Mouse (Mus musculus): ENCODE measurements around the gene Olfr24. TPM values are rescaled to one million over a fixed set of nuclear protein-coding genes. Genes with fewer than 3 reads are reported as not detected.
"Not testable (repeated sequence)": the region's sequence is repeated elsewhere in the genome, so short reads cannot be mapped to it uniquely, and the experiment has no call there.

The Olfr24 gene
- not detected for polyA plus RNA-seq (2012; fragmentation: generic; extraction: Trizol)
- long read RNA-seq, experiment 1 = 0 reads
- long read RNA-seq, experiment 2 = 0 reads

GRCm38 (mm10) chr9:18763896-18764295 lies at the start of gene Olfr24:
Gene Olfr24 (minus strand): TSS chr9:18763996.
- Histone ChIP-seq H3K36me3 (ENCODE audit: control insufficient read depth, insufficient read depth) (no peaks in the 10 kb centered on the region), H3ac (ENCODE audit: control insufficient read depth, insufficient read length, low read depth) (no peak within 1 kb of the TSS), H3K79me2 (ENCODE audit: control insufficient read depth, insufficient read depth) (no peaks in the 10 kb centered on the region), H3K79me3 (ENCODE audit: low read depth) (no peaks in the 10 kb centered on the region), H3K4me3 (ENCODE audit: insufficient read depth, poor library complexity, severe bottlenecking) (no peak within 1 kb of the TSS), H3K27me3 (ENCODE audit: control insufficient read depth, insufficient read depth, insufficient read length) (no peaks in the 10 kb centered on the region)
- no peak for TF ChIP-seq CTCF (IDR thresholded peaks at IDR 0.05; ENCODE audit: control insufficient read depth, insufficient read depth, insufficient read length)
- TF ChIP-seq MYOD1 (IDR thresholded peaks at IDR 0.05; ENCODE audit: control insufficient read depth, insufficient read length, low read depth) = no peak
- TF ChIP-seq USF1 (IDR thresholded peaks at IDR 0.05; ENCODE audit: low read depth) = no peak

GRCm38 (mm10) chr9:18785316-18785715 lies 21.5 kb upstream of the Olfr24 start:
- Histone ChIP-seq H3K4me3 (ENCODE audit: insufficient read depth, poor library complexity, severe bottlenecking) (no peak overlapping the region), H3ac (ENCODE audit: control insufficient read depth, insufficient read length, low read depth) (no peak overlapping the region), H3K36me3 (ENCODE audit: control insufficient read depth, insufficient read depth) (no peaks in the 10 kb centered on the region), H3K27me3 (ENCODE audit: control insufficient read depth, insufficient read depth, insufficient read length) (no peaks in the 10 kb centered on the region), H3K79me2 (ENCODE audit: control insufficient read depth, insufficient read depth) (no peaks in the 10 kb centered on the region), H3K79me3 (ENCODE audit: low read depth) (no peaks in the 10 kb centered on the region)
- TF ChIP-seq CEBPB (IDR thresholded peaks at IDR 0.05; ENCODE audit: low read depth) = no peak
- TF ChIP-seq FOSL1 (IDR thresholded peaks at IDR 0.05; ENCODE audit: insufficient read depth, low read length, poor library complexity, severe bottlenecking) = no peak
- TF ChIP-seq CTCF (IDR thresholded peaks at IDR 0.05; ENCODE audit: control insufficient read depth, insufficient read depth, insufficient read length) = no peak
- TF ChIP-seq USF1 (IDR thresholded peaks at IDR 0.05; ENCODE audit: low read depth) = no peak
- TF ChIP-seq MYOG (IDR thresholded peaks at IDR 0.05; ENCODE audit: control insufficient read depth, extremely low read depth, insufficient read length) = no peak
- TF ChIP-seq MYOD1 (IDR thresholded peaks at IDR 0.05; ENCODE audit: control insufficient read depth, insufficient read length, low read depth) = no peak
- no peak for TF ChIP-seq MAX (IDR thresholded peaks at IDR 0.05)

GRCm38 (mm10) chr9:18779476-18779875 lies 15.7 kb upstream of the Olfr24 start:
- Histone ChIP-seq H3K27me3 (ENCODE audit: control insufficient read depth, insufficient read depth, insufficient read length) (no peaks in the 10 kb centered on the region), H3K79me2 (ENCODE audit: control insufficient read depth, insufficient read depth) (no peaks in the 10 kb centered on the region), H3K36me3 (ENCODE audit: control insufficient read depth, insufficient read depth) (no peaks in the 10 kb centered on the region), H3ac (ENCODE audit: control insufficient read depth, insufficient read length, low read depth) (no peak overlapping the region), H3K79me3 (ENCODE audit: low read depth) (no peaks in the 10 kb centered on the region), H3K4me3 (ENCODE audit: insufficient read depth, poor library complexity, severe bottlenecking) (no peak overlapping the region)
- TF ChIP-seq MAX (IDR thresholded peaks at IDR 0.05) (no peak), USF1 (IDR thresholded peaks at IDR 0.05; ENCODE audit: low read depth) (no peak), MYOG (IDR thresholded peaks at IDR 0.05; ENCODE audit: control insufficient read depth, extremely low read depth, insufficient read length) (no peak), FOSL1 (IDR thresholded peaks at IDR 0.05; ENCODE audit: insufficient read depth, low read length, poor library complexity, severe bottlenecking) (no peak), CTCF (IDR thresholded peaks at IDR 0.05; ENCODE audit: control insufficient read depth, insufficient read depth, insufficient read length) (no peak), MYOD1 (IDR thresholded peaks at IDR 0.05; ENCODE audit: control insufficient read depth, insufficient read length, low read depth) (no peak), CEBPB (IDR thresholded peaks at IDR 0.05; ENCODE audit: low read depth) (no peak)

- H3K79me2 ChIP-seq (ENCODE audit: control insufficient read depth, insufficient read depth) = no peaks in the 10 kb centered on the region
- no peaks in the 10 kb centered on the region for H3K36me3 ChIP-seq (ENCODE audit: control insufficient read depth, insufficient read depth)
- H3K4me3 ChIP-seq (ENCODE audit: insufficient read depth, poor library complexity, severe bottlenecking) = no peak overlapping the region
- no peak overlapping the region for H3ac ChIP-seq (ENCODE audit: control insufficient read depth, insufficient read length, low read depth)
- TF ChIP-seq CTCF (IDR thresholded peaks at IDR 0.05; ENCODE audit: control insufficient read depth, insufficient read depth, insufficient read length) (no peak), FOSL1 (IDR thresholded peaks at IDR 0.05; ENCODE audit: insufficient read depth, low read length, poor library complexity, severe bottlenecking) (no peak), MYOG (IDR thresholded peaks at IDR 0.05; ENCODE audit: control insufficient read depth, extremely low read depth, insufficient read length) (no peak), MYOD1 (IDR thresholded peaks at IDR 0.05; ENCODE audit: control insufficient read depth, insufficient read length, low read depth) (no peak), MAX (IDR thresholded peaks at IDR 0.05) (no peak), CEBPB (IDR thresholded peaks at IDR 0.05; ENCODE audit: low read depth) (no peak), USF1 (IDR thresholded peaks at IDR 0.05; ENCODE audit: low read depth) (no peak)
- no peaks in the 10 kb centered on the region for H3K79me3 ChIP-seq (ENCODE audit: low read depth)
- no peaks in the 10 kb centered on the region for H3K27me3 ChIP-seq (ENCODE audit: control insufficient read depth, insufficient read depth, insufficient read length)
Observed at GRCm38 (mm10) chr9:18778981-18779380, 15.2 kb upstream of the Olfr24 start.

- no peaks in the 10 kb centered on the region for H3K27me3 ChIP-seq (ENCODE audit: control insufficient read depth, insufficient read depth, insufficient read length)
- TF ChIP-seq MAX (IDR thresholded peaks at IDR 0.05) (no peak), FOSL1 (IDR thresholded peaks at IDR 0.05; ENCODE audit: insufficient read depth, low read length, poor library complexity, severe bottlenecking) (no peak), USF1 (IDR thresholded peaks at IDR 0.05; ENCODE audit: low read depth) (no peak), MYOG (IDR thresholded peaks at IDR 0.05; ENCODE audit: control insufficient read depth, extremely low read depth, insufficient read length) (no peak), CTCF (IDR thresholded peaks at IDR 0.05; ENCODE audit: control insufficient read depth, insufficient read depth, insufficient read length) (no peak), MYOD1 (IDR thresholded peaks at IDR 0.05; ENCODE audit: control insufficient read depth, insufficient read length, low read depth) (no peak), CEBPB (IDR thresholded peaks at IDR 0.05; ENCODE audit: low read depth) (no peak)
- no peak overlapping the region for H3K4me3 ChIP-seq (ENCODE audit: insufficient read depth, poor library complexity, severe bottlenecking)
- H3ac ChIP-seq (ENCODE audit: control insufficient read depth, insufficient read length, low read depth) = no peak overlapping the region
- H3K79me2 ChIP-seq (ENCODE audit: control insufficient read depth, insufficient read depth) = no peaks in the 10 kb centered on the region
- no peaks in the 10 kb centered on the region for H3K36me3 ChIP-seq (ENCODE audit: control insufficient read depth, insufficient read depth)
- no peaks in the 10 kb centered on the region for H3K79me3 ChIP-seq (ENCODE audit: low read depth)
Observed at GRCm38 (mm10) chr9:18755595-18755994, 8.2 kb downstream of the Olfr24 start.

GRCm38 (mm10) chr9:18744639-18745038 lies 19.2 kb downstream of the Olfr24 start:
- no peaks in the 10 kb centered on the region for H3K27me3 ChIP-seq (ENCODE audit: control insufficient read depth, insufficient read depth, insufficient read length)
- H3K79me2 ChIP-seq (ENCODE audit: control insufficient read depth, insufficient read depth) = no peaks in the 10 kb centered on the region
- H3K4me3 ChIP-seq (ENCODE audit: insufficient read depth, poor library complexity, severe bottlenecking) = no peak overlapping the region
- H3K36me3 ChIP-seq (ENCODE audit: control insufficient read depth, insufficient read depth) = no peaks in the 10 kb centered on the region
- no peaks in the 10 kb centered on the region for H3K79me3 ChIP-seq (ENCODE audit: low read depth)
- no peak overlapping the region for H3ac ChIP-seq (ENCODE audit: control insufficient read depth, insufficient read length, low read depth)
- TF ChIP-seq MYOD1 (IDR thresholded peaks at IDR 0.05; ENCODE audit: control insufficient read depth, insufficient read length, low read depth) = no peak
- TF ChIP-seq FOSL1 (IDR thresholded peaks at IDR 0.05; ENCODE audit: insufficient read depth, low read length, poor library complexity, severe bottlenecking) = no peak
- no peak for TF ChIP-seq MYOG (IDR thresholded peaks at IDR 0.05; ENCODE audit: control insufficient read depth, extremely low read depth, insufficient read length)
- TF ChIP-seq USF1 (IDR thresholded peaks at IDR 0.05; ENCODE audit: low read depth) = no peak
- no peak for TF ChIP-seq MAX (IDR thresholded peaks at IDR 0.05)
- no peak for TF ChIP-seq CTCF (IDR thresholded peaks at IDR 0.05; ENCODE audit: control insufficient read depth, insufficient read depth, insufficient read length)

- H3ac ChIP-seq (ENCODE audit: control insufficient read depth, insufficient read length, low read depth); H3K4me3 ChIP-seq (ENCODE audit: insufficient read depth, poor library complexity, severe bottlenecking); H3K79me3 ChIP-seq (ENCODE audit: low read depth); H3K79me2 ChIP-seq (ENCODE audit: control insufficient read depth, insufficient read depth); H3K27me3 ChIP-seq (ENCODE audit: control insufficient read depth, insufficient read depth, insufficient read length); H3K36me3 ChIP-seq (ENCODE audit: control insufficient read depth, insufficient read depth): not testable (repeated sequence)
Observed at GRCm38 (mm10) chr9:18734177-18734576, 29.6 kb downstream of the Olfr24 start.
